Mouse (Mus musculus): Measurements from ENCODE around the gene Gm11437. TPM values are rescaled to one million over a fixed set of nuclear protein-coding genes. Genes with fewer than 3 reads are reported as not detected.

Gene Gm11437
- polyA plus RNA-seq, 1 experiment, result 0.08 TPM

DNA sequence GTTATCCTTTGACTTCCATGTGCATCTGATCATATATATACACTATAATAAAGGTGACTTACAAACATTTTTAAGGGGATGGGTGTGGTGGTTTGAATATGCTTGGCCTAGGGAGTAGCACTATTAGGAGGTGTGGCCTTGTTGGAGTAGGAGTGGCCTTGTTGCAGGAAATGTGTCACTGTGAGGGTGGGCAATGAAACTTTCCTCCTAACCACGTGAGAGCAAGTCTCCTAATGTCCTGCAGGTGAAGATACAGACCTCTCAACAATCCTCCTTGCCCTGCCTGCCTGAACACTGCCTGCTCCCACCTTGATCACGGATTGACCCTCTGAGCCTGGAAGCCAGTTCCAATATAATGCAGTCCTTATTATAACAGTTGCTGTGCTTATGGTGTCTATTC is 60.1 kb downstream of the Gm11437 start:
- no peak for TF ChIP-seq POLR2A (IDR thresholded peaks at IDR 0.05; ENCODE audit: borderline replicate concordance, extremely low read depth, insufficient read depth, insufficient read length, poor library complexity, severe bottlenecking)
- DNase-seq (ENCODE audit: low read depth), result no peak

DNA sequence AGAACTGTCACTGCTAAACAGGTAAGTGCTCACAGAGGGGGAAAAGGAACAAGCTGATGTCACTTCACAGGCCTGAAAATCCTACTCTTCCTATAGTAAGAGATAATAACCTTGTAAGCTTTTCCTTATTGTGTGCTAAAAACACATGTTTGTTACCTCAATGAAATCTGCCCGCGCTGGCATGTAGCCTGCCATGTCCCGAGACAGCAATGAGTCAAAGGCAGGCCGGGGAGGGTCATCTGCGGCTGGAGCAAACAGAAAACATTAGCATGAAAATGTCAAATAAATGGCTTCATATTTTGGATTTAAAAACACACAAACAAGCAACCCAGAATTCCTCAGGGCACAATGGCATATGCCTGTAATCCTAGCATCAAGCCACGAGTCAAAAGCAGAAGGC is 63.2 kb downstream of the Gm11437 start:
- DNase-seq (ENCODE audit: low read depth), result no peak
- no peak for TF ChIP-seq POLR2A (IDR thresholded peaks at IDR 0.05; ENCODE audit: borderline replicate concordance, extremely low read depth, insufficient read depth, insufficient read length, poor library complexity, severe bottlenecking)
- TF ChIP-seq CTCF (IDR thresholded peaks at IDR 0.05; ENCODE audit: borderline replicate concordance, extremely low read depth, insufficient read depth, insufficient read length), result no peak

DNA sequence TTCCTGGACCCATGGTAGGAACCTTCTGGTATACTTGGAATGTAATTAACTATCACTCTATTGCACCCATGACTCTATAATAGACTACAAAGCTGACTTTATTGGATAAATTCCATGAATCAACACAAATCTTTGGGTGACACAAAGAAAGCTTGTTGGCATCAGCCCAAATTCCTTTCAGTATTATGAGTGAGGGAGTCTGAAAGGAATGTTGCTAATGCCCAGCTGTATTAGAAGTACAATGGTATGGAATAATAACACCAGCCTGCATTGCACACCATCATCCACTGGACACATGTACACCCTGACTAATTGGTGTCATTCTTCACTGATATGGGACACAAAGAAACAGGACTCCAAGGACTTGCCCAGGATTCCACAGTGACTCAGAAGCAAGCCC is 66.1 kb downstream of the Gm11437 start:
- peak; percentile 56 for DNase-seq (ENCODE audit: low read depth)
- TF ChIP-seq POLR2A (IDR thresholded peaks at IDR 0.05; ENCODE audit: borderline replicate concordance, extremely low read depth, insufficient read depth, insufficient read length, poor library complexity, severe bottlenecking) (no peak), CTCF (IDR thresholded peaks at IDR 0.05; ENCODE audit: borderline replicate concordance, extremely low read depth, insufficient read depth, insufficient read length) (no peak)

Other genes with a start within 250 kb of the Gm11437 start
- 18.2 and 19.0 TPM in 2 replicates for gene Ddx52, start 225.4 kb downstream of the Gm11437 start, polyA plus RNA-seq (2012; rRNA removed)
- 25.0 and 36.8 TPM in 2 replicates for gene Synrg, start 203.0 kb downstream of the Gm11437 start, polyA plus RNA-seq (2012; rRNA removed)
- 11.6 and 25.1 TPM in 2 replicates for gene Dusp14, start 98.2 kb downstream of the Gm11437 start, polyA plus RNA-seq (2012; rRNA removed)
- gene Tada2a, start 37.9 kb downstream of the Gm11437 start, polyA plus RNA-seq (2012; rRNA removed), result 36.5 and 40.1 TPM in 2 replicates
- 26.6 and 43.7 TPM in 2 replicates for gene Acaca, start 37.8 kb downstream of the Gm11437 start, polyA plus RNA-seq (2012; rRNA removed)